Mouse (Mus musculus) liver, embryonic 14.5 days (tissue): ENCODE results near the gene AC134908.4. TPM values are rescaled to one million over a fixed set of nuclear protein-coding genes. Genes with fewer than 3 reads are reported as not detected.

Experiments
- ATAC-seq: fragments of 200-750 bp; cut with Nextera tagmentation; 2 replicates; pipeline ENCODE4 v1.8.0; 2017; ENCODE audit warnings: moderate number of reproducible peaks, mild to moderate bottlenecking, moderate library complexity; ENCODE audit not compliant: insufficient read depth
- DNase-seq, 3 experiments: peaks; one replicate each; pipeline ENCODE4 v3.0.0-alpha.2; 2012 to 2013; ENCODE audit warnings: low read depth in 3 of 3, low spot score in 3 of 3
- H3K27ac ChIP-seq: fragments of 300-500 bp; sonication (generic); 2 replicates; pipeline ENCODE4 v1.5.1; 2014; ENCODE audit warnings: moderate library complexity, mild to moderate bottlenecking, control low read depth, inconsistent platforms
- H3K27me3 ChIP-seq: fragments of 300-500 bp; sonication (generic); 2 replicates; pipeline ENCODE4 v1.6.1; 2014; ENCODE audit warnings: mild to moderate bottlenecking, low read length, moderate library complexity; ENCODE audit not compliant: control insufficient read depth, insufficient read depth
- H3K36me3 ChIP-seq: fragments of 300-500 bp; sonication (generic); replicated peaks from 2 replicates; pipeline ENCODE4 v1.6.1; 2014; ENCODE audit warnings: low read depth; ENCODE audit not compliant: control insufficient read depth, insufficient read depth
- H3K4me1 ChIP-seq, 2 experiments: fragments of 200-500 bp in 1 of 2; fragments of 300-500 bp in 1 of 2; sonication (generic) in 1 of 2; replicated peaks; 2 replicates each; pipeline ENCODE4 v1.6.1; 2012 to 2014; ENCODE audit warnings: antibody characterized with exemption in 1 of 2, inconsistent platforms in 1 of 2, low read length in 1 of 2; ENCODE audit not compliant: control insufficient read depth in 2 of 2, insufficient read depth in 2 of 2
- H3K4me2 ChIP-seq: fragments of 300-500 bp; sonication (generic); 2 replicates; pipeline ENCODE4 v1.6.1; 2014; ENCODE audit warnings: low read depth, mild to moderate bottlenecking, control low read depth, moderate library complexity
- H3K4me3 ChIP-seq, 2 experiments: fragments of 200-500 bp in 1 of 2; fragments of 300-500 bp in 1 of 2; sonication (generic) in 1 of 2; 2 replicates each; pipeline ENCODE4 v1.5.1; 2012 to 2014; ENCODE audit warnings: low read depth in 2 of 2, low read length in 2 of 2, mild to moderate bottlenecking in 2 of 2, control low read depth in 1 of 2, inconsistent platforms in 1 of 2, moderate library complexity in 1 of 2; ENCODE audit not compliant: insufficient read depth in 1 of 2
- H3K9ac ChIP-seq: fragments of 300-500 bp; sonication (generic); replicated peaks from 2 replicates; pipeline ENCODE4 v1.6.1; 2014; ENCODE audit warnings: mild to moderate bottlenecking, control low read depth, moderate library complexity
- H3K9me3 ChIP-seq: fragments of 300-500 bp; sonication (generic); 2 replicates; pipeline ENCODE4 v1.6.1; 2016; ENCODE audit warnings: low read length, mixed read lengths; ENCODE audit not compliant: control insufficient read depth
- CTCF ChIP-seq: IDR thresholded peaks from 2 replicates; pipeline ENCODE4 v1.5.1; 2016; ENCODE audit warnings: antibody characterized with exemption, low read depth, control low read depth
- EP300 ChIP-seq: IDR thresholded peaks from 2 replicates; pipeline ENCODE4 v1.6.1; 2016; ENCODE audit warnings: antibody characterized with exemption, low read depth
- WGBS: fragments of 180-500 bp; shearing (Covaris S2); extraction: QIAGEN DNeasy Blood & Tissue Kit; methylation state at CpG from one replicate; pipeline ENCODE4 v1.1.7; 2014; ENCODE audit not compliant: insufficient replicate concordance; 5-methylcytosine and 5-hydroxymethylcytosine counted together
- polyA plus RNA-seq, 2 experiments: library from polyadenylated mRNA; depleted of rRNA in 1 of 2; stranded (reverse) in 1 of 2; unstranded in 1 of 2; fragments of >200 nt; fragmentation: Nextera tagmentation in 1 of 2; extraction: Ambion mirVana in 1 of 2; gene quantifications; 2 replicates each; pipeline versions ENCODE4 v1.2.1 to v1.2.3; 2012 to 2014

AC134908.4 gene
- polyA plus RNA-seq, 2 experiments, result not detected

DNA sequence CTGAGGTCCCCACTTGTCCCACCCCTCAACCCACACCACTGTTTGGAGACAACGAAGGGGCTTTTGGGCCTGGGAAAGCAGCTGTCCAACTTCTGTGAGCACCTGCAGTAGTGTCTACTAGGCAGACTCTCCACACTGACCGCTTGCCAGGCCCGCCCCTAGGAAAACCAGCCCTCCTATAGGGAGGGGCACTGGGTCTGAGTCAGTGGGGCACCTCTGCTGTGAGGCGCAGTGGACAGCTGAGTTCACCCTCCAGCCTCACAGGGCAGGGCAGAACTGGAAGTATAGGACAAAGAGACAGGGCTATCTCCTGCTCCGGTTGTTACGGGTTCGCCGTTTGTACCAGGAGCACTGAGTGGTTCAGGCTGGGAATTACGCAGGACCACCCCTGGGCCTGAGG, 41.2 kb downstream of the AC134908.4 start, which contains the start of gene Msln:
Msln (minus strand) TSS at position 138 of the 400 bp plus-strand sequence.
- no peaks in the 10 kb centered on the region for H3K36me3 ChIP-seq
- no peak within 1 kb of the TSS for H3K4me3 ChIP-seq
- no peak within 1 kb of the TSS for H3K4me2 ChIP-seq
- ATAC-seq (no peak), DNase-seq (no peak)
- WGBS, result 78% methylated on average over 9 of the region's 9 CpGs
- H3K9ac ChIP-seq, result no peak within 1 kb of the TSS
- TF ChIP-seq EP300, result no peak
- no peak within 1 kb of the TSS for H3K27ac ChIP-seq
- H3K9me3 ChIP-seq, result no peaks in the 10 kb centered on the region
- H3K4me1 ChIP-seq, result no peaks in the 10 kb centered on the region
- no peaks in the 10 kb centered on the region for H3K27me3 ChIP-seq

GRCm38 (mm10) chr17:25751446-25751845, 44.0 kb downstream of the AC134908.4 start:
- Histone ChIP-seq H3K27me3 (no peaks in the 10 kb centered on the region), H3K27ac (no peak overlapping the region), H3K4me1 (no peaks in the 10 kb centered on the region), H3K4me2 (no peak overlapping the region), H3K9me3 (no peaks in the 10 kb centered on the region), H3K4me3 (no peak overlapping the region), H3K9ac (no peak overlapping the region), H3K36me3 (no peaks in the 10 kb centered on the region)
- DNase-seq (no peak), ATAC-seq (no peak)
- WGBS, result 53% methylated on average over 5 of the region's 5 CpGs
- TF ChIP-seq EP300, result no peak
- no peak for TF ChIP-seq CTCF

DNA sequence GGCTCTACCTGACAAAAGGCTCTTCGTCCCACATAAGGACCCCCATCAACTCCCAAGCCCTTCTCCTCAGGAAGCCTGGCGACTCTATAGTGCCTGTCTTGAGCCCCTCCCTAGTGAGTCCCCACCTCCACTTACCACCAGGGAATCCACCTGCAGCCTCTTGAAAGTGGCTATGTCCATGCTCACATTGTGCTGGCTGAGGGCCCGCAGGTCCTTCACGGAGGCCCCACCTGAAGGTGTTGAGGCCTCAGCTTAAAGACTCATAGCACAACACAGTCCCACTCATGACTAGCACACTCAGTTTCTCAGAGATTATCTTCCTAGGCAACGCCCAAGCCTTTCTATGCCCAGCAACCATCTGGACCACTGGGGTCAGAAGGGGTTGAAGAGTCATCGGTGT, 46.1 kb downstream of the AC134908.4 start:
- Histone ChIP-seq H3K4me1 (no peaks in the 10 kb centered on the region), H3K36me3 (no peaks in the 10 kb centered on the region), H3K27ac (no peak overlapping the region), H3K9me3 (no peaks in the 10 kb centered on the region), H3K9ac (no peak overlapping the region), H3K4me3 (no peak overlapping the region), H3K4me2 (no peak overlapping the region), H3K27me3 (no peaks in the 10 kb centered on the region)
- WGBS, result 54% methylated on average over 6 of the region's 6 CpGs
- ATAC-seq (no peak), DNase-seq (no peak)
- no peak for TF ChIP-seq EP300
- no peak for TF ChIP-seq CTCF

GRCm38 (mm10) chr17:25748238-25748637, 47.2 kb downstream of the AC134908.4 start:
- WGBS, result 66% methylated on average over 4 of the region's 4 CpGs
- H3K9me3 ChIP-seq, result no peaks in the 10 kb centered on the region
- no peak overlapping the region for H3K4me2 ChIP-seq
- H3K36me3 ChIP-seq, result no peaks in the 10 kb centered on the region
- H3K4me3 ChIP-seq, result no peak overlapping the region
- no peaks in the 10 kb centered on the region for H3K27me3 ChIP-seq
- no peak overlapping the region for H3K27ac ChIP-seq
- DNase-seq (no peak), ATAC-seq (no peak)
- TF ChIP-seq CTCF, result no peak
- H3K9ac ChIP-seq, result no peak overlapping the region
- H3K4me1 ChIP-seq, result no peaks in the 10 kb centered on the region

- H3K4me2 ChIP-seq, result no peak overlapping the region
- H3K9ac ChIP-seq, result no peak overlapping the region
These were observed 51.1 kb downstream of the AC134908.4 start for GRCm38 (mm10) chr17:25744311-25744710.

More at GRCm38 (mm10) chr17:25744311-25744710, 51.1 kb downstream of the AC134908.4 start:
- ATAC-seq (no peak), DNase-seq (no peak)
- TF ChIP-seq EP300, result no peak
- no peak for TF ChIP-seq CTCF
- 49% methylated on average over 10 of the region's 10 CpGs for WGBS
- Histone ChIP-seq H3K36me3 (no peaks in the 10 kb centered on the region), H3K4me1 (no peaks in the 10 kb centered on the region), H3K27ac (no peak overlapping the region), H3K4me3 (no peak overlapping the region), H3K9me3 (no peaks in the 10 kb centered on the region), H3K27me3 (no peaks in the 10 kb centered on the region)
